Mouse (Mus musculus) cortical plate, adult 2 months (tissue): ENCODE measurements around the gene Txlng.

ENCODE experiments used
- CTCF ChIP-seq: fragments of 200-500 bp; IDR thresholded peaks from 2 replicates; pipeline ENCODE4 v1.5.1; 2011; ENCODE audit warnings: mild to moderate bottlenecking, control low read depth, low read length; ENCODE audit not compliant: insufficient read depth; ENCODE audit errors: extremely low read depth
- POLR2A ChIP-seq: fragments of 200-500 bp; IDR thresholded peaks from 2 replicates; pipeline ENCODE4 v1.6.1; 2011; ENCODE audit warnings: mild to moderate bottlenecking, low read length, control low read depth; ENCODE audit not compliant: insufficient read depth; ENCODE audit errors: extremely low read depth

- TF ChIP-seq CTCF (no peak), POLR2A (no peak)
Observed at GRCm38 (mm10) chrX:162788372-162788771, 40.9 kb downstream of the Txlng start.
